Mouse (Mus musculus): Measurements from ENCODE around the gene Heg1. TPM values are rescaled to one million over a fixed set of nuclear protein-coding genes. Genes with fewer than 3 reads are reported as not detected.
A peak's percentile ranks its signal among the peaks of the same experiment; 100 is the strongest.

Gene Heg1
- polyA plus RNA-seq, 1 experiment from 2014 or later = 25.4 TPM

GRCm38 (mm10) chr16:33795106-33795505, 110.9 kb downstream of the Heg1 start:
- H3K4me2 ChIP-seq = no peak overlapping the region
- H3K9ac ChIP-seq = no peak overlapping the region

GRCm38 (mm10) chr16:33795887-33796286, 111.7 kb downstream of the Heg1 start:
- Histone ChIP-seq H3K4me1 (ENCODE audit: insufficient read depth) (no peaks in the 10 kb centered on the region), H3K9ac (no peak overlapping the region), H3K4me3 (ENCODE audit: low read depth, low read length) (no peak overlapping the region), H3K9me3 (ENCODE audit: low read depth, low read length) (no peaks in the 10 kb centered on the region), H3K4me2 (no peak overlapping the region), H3K36me3 (ENCODE audit: insufficient read depth) (no peaks in the 10 kb centered on the region), H3K27me3 (ENCODE audit: insufficient read depth, low read length) (no peaks in the 10 kb centered on the region), H3K27ac (ENCODE audit: low read depth) (no peak overlapping the region)
- no peak for ATAC-seq (ENCODE audit: insufficient read depth)
- WGBS = 60% methylated on average over 6 of the region's 6 CpGs
- TF ChIP-seq CTCF (IDR thresholded peaks at IDR 0.05; ENCODE audit: low read depth) = no peak
- DNase-seq = no peak

More at GRCm38 (mm10) chr16:33795106-33795505, 110.9 kb downstream of the Heg1 start:
- no peaks in the 10 kb centered on the region for H3K9me3 ChIP-seq (ENCODE audit: low read depth, low read length)
- H3K27ac ChIP-seq (ENCODE audit: low read depth) = no peak overlapping the region
- WGBS = 63% methylated on average over 4 of the region's 4 CpGs
- no peak for DNase-seq
- no peak for TF ChIP-seq CTCF (IDR thresholded peaks at IDR 0.05; ENCODE audit: low read depth)
- H3K4me1 ChIP-seq (ENCODE audit: insufficient read depth) = no peaks in the 10 kb centered on the region
- ATAC-seq (ENCODE audit: insufficient read depth) = no peak
- H3K27me3 ChIP-seq (ENCODE audit: insufficient read depth, low read length) = no peaks in the 10 kb centered on the region
- no peak overlapping the region for H3K4me3 ChIP-seq (ENCODE audit: low read depth, low read length)
- no peaks in the 10 kb centered on the region for H3K36me3 ChIP-seq (ENCODE audit: insufficient read depth)

GRCm38 (mm10) chr16:33796756-33797155, 112.6 kb downstream of the Heg1 start:
- Histone ChIP-seq H3K9me3 (ENCODE audit: low read depth, low read length) (no peaks in the 10 kb centered on the region), H3K9ac (no peak overlapping the region), H3K27me3 (ENCODE audit: insufficient read depth, low read length) (no peaks in the 10 kb centered on the region), H3K4me3 (ENCODE audit: low read depth, low read length) (no peak overlapping the region), H3K27ac (ENCODE audit: low read depth) (no peak overlapping the region), H3K36me3 (ENCODE audit: insufficient read depth) (no peaks in the 10 kb centered on the region), H3K4me1 (ENCODE audit: insufficient read depth) (no peaks in the 10 kb centered on the region), H3K4me2 (no peak overlapping the region)
- TF ChIP-seq CTCF (IDR thresholded peaks at IDR 0.05; ENCODE audit: low read depth) = no peak
- ATAC-seq (ENCODE audit: insufficient read depth) = no peak
- WGBS = 73% methylated on average over 3 of the region's 3 CpGs
- no peak for DNase-seq

- Histone ChIP-seq H3K4me3 (ENCODE audit: low read depth, low read length) (no peak overlapping the region), H3K27me3 (ENCODE audit: insufficient read depth, low read length) (no peaks in the 10 kb centered on the region), H3K36me3 (ENCODE audit: insufficient read depth) (no peaks in the 10 kb centered on the region), H3K27ac (ENCODE audit: low read depth) (no peak overlapping the region), H3K4me2 (no peak overlapping the region), H3K9ac (no peak overlapping the region), H3K9me3 (ENCODE audit: low read depth, low read length) (no peaks in the 10 kb centered on the region), H3K4me1 (ENCODE audit: insufficient read depth) (no peaks in the 10 kb centered on the region)
- ATAC-seq (ENCODE audit: insufficient read depth) (no peak), DNase-seq (peak; percentile 85)
- WGBS = 51% methylated on average over 5 of the region's 5 CpGs
- peak; percentile 72 for TF ChIP-seq CTCF (IDR thresholded peaks at IDR 0.05; ENCODE audit: low read depth)
Measured at GRCm38 (mm10) chr16:33797860-33798259, 113.7 kb downstream of the Heg1 start.

GRCm38 (mm10) chr16:33810002-33810401, 125.8 kb downstream of the Heg1 start:
- H3K4me1 ChIP-seq (ENCODE audit: insufficient read depth) = no peaks in the 10 kb centered on the region
- H3K9me3 ChIP-seq (ENCODE audit: low read depth, low read length) = no peaks in the 10 kb centered on the region
- no peaks in the 10 kb centered on the region for H3K36me3 ChIP-seq (ENCODE audit: insufficient read depth)
- H3K9ac ChIP-seq = no peak overlapping the region
- no peak for ATAC-seq (ENCODE audit: insufficient read depth)
- TF ChIP-seq CTCF (IDR thresholded peaks at IDR 0.05; ENCODE audit: low read depth) = peak; percentile 23; the same call in 1 of the 2 replicates
- no peak overlapping the region for H3K27ac ChIP-seq (ENCODE audit: low read depth)
- 76% methylated on average over 3 of the region's 3 CpGs for WGBS
- no peak overlapping the region for H3K4me2 ChIP-seq
- no peak for DNase-seq
- no peak overlapping the region for H3K4me3 ChIP-seq (ENCODE audit: low read depth, low read length)
- H3K27me3 ChIP-seq (ENCODE audit: insufficient read depth, low read length) = no peaks in the 10 kb centered on the region

- TF ChIP-seq CTCF (IDR thresholded peaks at IDR 0.05; ENCODE audit: low read depth) = no peak
- WGBS = 78% methylated on average over 7 of the region's 7 CpGs
Measured at GRCm38 (mm10) chr16:33818413-33819165, 134.4 kb downstream of the Heg1 start.

GRCm38 (mm10) chr16:33820269-33821178, 136.4 kb downstream of the Heg1 start:
- ATAC-seq (ENCODE audit: insufficient read depth) (peak; percentile 62), DNase-seq (peak; percentile 98)
- Histone ChIP-seq H3K36me3 (ENCODE audit: insufficient read depth) (no peaks in the 10 kb centered on the region), H3K4me3 (ENCODE audit: low read depth, low read length) (no peak overlapping the region), H3K27me3 (ENCODE audit: insufficient read depth, low read length) (0 out of 2 replicates have a peak, but pooled peaks cover 3% of the 10 kb centered on the region), H3K27ac (ENCODE audit: low read depth) (no peak overlapping the region), H3K9me3 (ENCODE audit: low read depth, low read length) (no peaks in the 10 kb centered on the region), H3K9ac (no peak overlapping the region), H3K4me1 (ENCODE audit: insufficient read depth) (no peaks in the 10 kb centered on the region), H3K4me2 (no peak overlapping the region)
- 18% methylated on average over 17 of the region's 17 CpGs for WGBS
- peak; percentile 92 for TF ChIP-seq CTCF (IDR thresholded peaks at IDR 0.05; ENCODE audit: low read depth)

More at GRCm38 (mm10) chr16:33818413-33819165, 134.4 kb downstream of the Heg1 start:
- no peak overlapping the region for H3K4me2 ChIP-seq
- 0 out of 2 replicates have a peak, but pooled peaks cover 3% of the 10 kb centered on the region for H3K27me3 ChIP-seq (ENCODE audit: insufficient read depth, low read length)
- DNase-seq (no peak), ATAC-seq (ENCODE audit: insufficient read depth) (no peak)
- no peaks in the 10 kb centered on the region for H3K9me3 ChIP-seq (ENCODE audit: low read depth, low read length)
- H3K36me3 ChIP-seq (ENCODE audit: insufficient read depth) = no peaks in the 10 kb centered on the region
- H3K4me1 ChIP-seq (ENCODE audit: insufficient read depth) = no peaks in the 10 kb centered on the region
- no peak overlapping the region for H3K4me3 ChIP-seq (ENCODE audit: low read depth, low read length)
- no peak overlapping the region for H3K27ac ChIP-seq (ENCODE audit: low read depth)
- H3K9ac ChIP-seq = no peak overlapping the region

Other genes with a start within 250 kb of the Heg1 start
- 0.96 and 1.1 TPM in 2 replicates for gene Slc12a8, start 167.0 kb upstream of the Heg1 start, polyA plus RNA-seq (2014; fragmentation: Nextera tagmentation; extraction: Ambion mirVana)
- gene Muc13, start 109.7 kb downstream of the Heg1 start, polyA plus RNA-seq (2014; fragmentation: Nextera tagmentation; extraction: Ambion mirVana) = not detected in 2 replicates
- 57.5 and 64.5 TPM in 2 replicates for gene Itgb5, start 145.3 kb downstream of the Heg1 start, polyA plus RNA-seq (2014; fragmentation: Nextera tagmentation; extraction: Ambion mirVana)

All from lung, embryonic 14.5 days (tissue).